Mouse (Mus musculus) activated CD4-positive, CD25-positive, alpha-beta regulatory T cell, adult 4 months (primary cell): ENCODE results near the gene Nfkbid. TPM values are rescaled to one million over a fixed set of nuclear protein-coding genes. Genes with fewer than 3 reads are reported as not detected.
A peak's percentile ranks its signal among the peaks of the same experiment; 100 is the strongest.

Experiments used
- ATAC-seq: one replicate; pipeline ENCODE4 v1.8.0; 2017
- polyA plus RNA-seq, 2 experiments: library from polyadenylated mRNA; unstranded; fragments of 100-300 nt; shearing (Covaris generic); gene quantifications; one replicate each; pipeline ENCODE4 v1.2.1; 2017

Gene Nfkbid
- polyA plus RNA-seq, 2 experiments from 2014 or later, result 36.5 to 41.2 TPM

DNA sequence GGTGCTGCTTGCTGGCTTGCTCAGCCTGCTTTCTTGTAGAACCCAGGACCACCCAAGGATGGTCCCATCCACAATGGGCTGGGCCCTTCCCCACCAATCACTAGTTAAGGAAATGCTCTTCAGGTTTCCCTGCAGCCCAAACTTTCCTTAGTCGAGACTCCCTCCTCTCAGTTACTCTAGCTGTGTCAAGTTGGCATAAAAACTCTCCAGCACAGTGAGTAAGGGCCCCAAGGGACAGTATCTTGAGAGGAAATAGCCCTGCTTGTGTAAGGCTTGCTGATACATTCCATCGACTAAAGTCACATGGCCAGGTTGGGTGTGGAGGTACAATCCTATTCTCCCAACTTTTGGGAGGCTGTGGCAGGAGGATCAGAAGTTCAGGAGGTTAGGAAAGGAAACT, 8.7 kb downstream of the Nfkbid start:
- ATAC-seq, result no peak

DNA sequence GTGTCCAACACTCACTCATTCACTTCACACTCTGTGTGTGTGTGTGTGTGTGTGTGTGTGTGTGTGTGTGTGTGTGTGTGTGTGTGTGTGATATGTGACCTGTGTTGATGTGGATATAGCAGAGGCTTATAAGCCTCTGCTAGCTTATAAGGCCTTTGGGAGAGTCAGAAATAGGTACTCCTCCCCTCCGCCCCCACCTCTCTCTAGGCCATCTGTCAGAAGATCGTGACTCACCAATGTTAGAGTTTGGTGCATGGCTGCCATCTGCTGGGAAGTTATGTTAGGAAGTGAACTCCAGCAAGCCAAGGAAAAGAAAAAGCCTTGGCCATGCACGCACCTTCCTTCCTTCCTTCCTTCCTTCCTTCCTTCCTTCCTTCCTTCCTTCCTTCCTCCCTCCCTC, 10.3 kb downstream of the Nfkbid start:
- ATAC-seq, result peak; percentile 81

DNA sequence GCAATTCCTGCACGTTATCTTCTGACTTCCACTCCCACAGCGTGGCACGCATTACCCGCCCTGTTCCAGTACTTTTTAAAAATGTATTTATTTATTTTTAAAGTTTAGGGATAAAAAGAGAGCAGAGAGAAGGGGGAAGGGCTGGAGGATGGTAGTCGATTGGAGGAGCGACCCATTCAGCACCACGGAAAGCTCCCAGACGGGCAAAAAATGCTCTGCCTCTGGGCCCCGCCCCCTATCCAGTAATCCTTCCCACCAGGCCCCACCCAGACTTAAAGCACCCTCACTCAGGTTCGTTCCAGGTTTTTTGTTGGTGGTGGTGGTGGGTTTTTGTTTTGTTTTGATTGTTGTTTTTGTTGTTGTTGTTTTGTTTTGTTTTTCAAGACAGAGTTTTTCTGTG, 12.7 kb downstream of the Nfkbid start:
- no peak for ATAC-seq

DNA sequence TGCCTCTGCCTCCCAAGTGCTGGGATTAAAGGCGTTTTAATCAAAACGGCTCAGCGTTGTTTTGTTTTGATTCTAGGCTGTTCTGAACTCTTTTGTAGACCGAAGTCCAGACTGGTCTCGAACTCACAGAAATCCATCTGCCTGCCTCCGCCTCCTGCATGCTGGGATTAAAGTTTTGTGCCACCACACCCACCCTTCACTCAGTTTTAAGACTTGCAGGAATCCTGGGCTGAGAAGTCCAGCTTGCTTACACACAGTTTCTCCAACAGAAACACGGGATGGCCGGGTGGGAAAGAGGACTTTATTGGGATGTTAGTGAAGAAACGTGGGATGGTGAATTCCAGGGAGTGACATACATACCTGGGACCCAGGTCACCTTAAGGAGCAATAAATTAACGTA, 13.2 kb downstream of the Nfkbid start:
- no peak for ATAC-seq

DNA sequence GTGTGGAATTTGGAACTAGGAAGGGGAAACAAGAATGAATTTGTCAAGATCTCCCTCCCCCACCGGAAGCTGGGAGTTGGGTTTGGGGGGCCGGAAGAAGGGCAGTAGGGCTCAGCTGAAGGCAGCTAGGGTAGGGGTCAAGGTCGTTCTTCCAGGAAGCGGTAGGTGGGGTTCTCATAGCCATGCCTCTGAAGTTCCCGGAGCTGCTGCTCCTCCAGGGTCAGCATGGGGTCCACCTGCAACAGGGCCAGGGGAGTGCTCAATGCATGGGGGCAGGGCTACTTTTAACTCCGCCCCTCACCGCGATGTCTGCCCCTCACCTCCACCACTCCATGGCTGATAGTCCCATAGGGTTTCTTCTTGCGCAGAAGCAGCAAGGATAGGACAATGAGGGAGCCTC, 13.6 kb downstream of the Nfkbid start:
- no peak for ATAC-seq

DNA sequence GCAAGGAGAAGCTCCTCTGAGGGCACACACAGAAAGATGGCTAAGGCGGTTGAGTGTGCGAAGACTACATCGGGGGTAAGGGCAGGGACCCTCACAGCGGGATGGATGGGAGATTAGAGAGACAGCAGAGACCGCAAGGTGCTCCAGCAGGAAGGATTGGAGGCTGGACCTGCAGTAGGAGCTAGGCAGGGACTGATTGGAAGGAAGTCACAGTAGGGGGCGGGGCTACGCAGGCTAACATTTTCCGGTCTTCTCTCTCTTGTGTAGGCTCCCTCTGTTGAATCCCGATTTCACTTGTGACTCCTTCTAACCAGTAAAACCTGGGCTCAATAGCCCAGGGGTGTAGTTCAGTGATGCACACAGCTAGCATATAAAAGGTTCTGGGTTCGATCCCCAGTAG, 15.3 kb downstream of the Nfkbid start:
- peak; percentile 32 for ATAC-seq

DNA sequence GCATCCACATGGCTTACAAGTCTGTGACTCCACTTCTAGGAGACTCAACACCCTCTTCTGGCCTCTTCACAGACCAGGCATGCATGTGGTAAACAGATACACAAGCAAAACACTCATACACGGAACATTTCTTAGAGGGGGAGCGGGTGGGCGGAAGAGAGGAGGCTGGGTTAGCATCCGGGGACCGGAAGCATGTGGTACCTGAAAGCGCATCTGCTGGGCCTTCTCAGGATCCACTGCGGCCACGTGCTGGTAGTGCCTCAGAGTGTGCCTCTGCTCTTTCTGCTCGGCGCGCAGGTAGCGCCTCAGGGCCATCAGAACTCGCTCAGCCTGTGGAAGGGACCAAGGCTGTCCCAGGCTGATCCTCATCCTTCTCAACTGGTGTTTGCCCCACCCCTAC, 18.2 kb downstream of the Nfkbid start:
- ATAC-seq, result peak; percentile 41

DNA sequence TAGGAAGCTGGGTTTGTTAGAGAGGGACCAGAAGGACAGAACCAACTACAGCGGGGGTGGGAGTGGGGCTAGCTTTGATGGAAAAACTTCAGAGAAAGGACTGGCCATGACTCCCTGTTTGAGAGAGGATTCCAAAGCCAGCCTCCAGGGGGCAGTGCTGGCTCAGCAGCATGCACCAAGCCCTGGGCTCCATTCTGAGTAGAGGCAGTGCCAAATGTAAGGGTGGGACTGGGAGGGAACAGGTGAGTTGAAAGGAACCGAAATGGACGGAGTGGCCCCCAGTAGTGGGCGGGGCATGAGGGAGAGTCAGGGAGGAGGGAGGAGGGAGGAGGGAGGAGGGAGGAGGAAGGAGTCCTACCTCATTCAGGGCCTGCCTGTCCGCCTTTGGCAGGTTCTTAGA, 19.2 kb downstream of the Nfkbid start:
- ATAC-seq, result peak; percentile 33

DNA sequence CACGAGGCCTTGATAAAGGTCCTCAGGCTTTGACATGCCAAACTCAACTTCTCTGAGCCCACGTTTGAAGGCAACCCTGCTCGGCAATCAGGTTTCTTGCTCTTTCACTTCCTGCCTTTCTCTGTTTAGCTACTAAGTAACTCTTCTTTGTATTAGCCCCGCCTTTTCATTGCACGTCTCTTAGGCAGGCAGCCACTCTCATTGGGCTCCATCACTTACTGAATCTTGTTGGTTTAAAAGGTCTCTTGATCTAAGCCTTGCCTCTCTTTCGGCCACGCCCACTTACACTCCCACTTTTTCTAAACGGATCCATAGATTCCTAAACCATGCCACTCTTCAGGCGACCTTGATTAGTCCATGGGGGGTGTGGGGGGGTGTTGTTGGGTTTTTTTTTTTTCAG, 22.2 kb downstream of the Nfkbid start:
- ATAC-seq, result peak; percentile 44

DNA sequence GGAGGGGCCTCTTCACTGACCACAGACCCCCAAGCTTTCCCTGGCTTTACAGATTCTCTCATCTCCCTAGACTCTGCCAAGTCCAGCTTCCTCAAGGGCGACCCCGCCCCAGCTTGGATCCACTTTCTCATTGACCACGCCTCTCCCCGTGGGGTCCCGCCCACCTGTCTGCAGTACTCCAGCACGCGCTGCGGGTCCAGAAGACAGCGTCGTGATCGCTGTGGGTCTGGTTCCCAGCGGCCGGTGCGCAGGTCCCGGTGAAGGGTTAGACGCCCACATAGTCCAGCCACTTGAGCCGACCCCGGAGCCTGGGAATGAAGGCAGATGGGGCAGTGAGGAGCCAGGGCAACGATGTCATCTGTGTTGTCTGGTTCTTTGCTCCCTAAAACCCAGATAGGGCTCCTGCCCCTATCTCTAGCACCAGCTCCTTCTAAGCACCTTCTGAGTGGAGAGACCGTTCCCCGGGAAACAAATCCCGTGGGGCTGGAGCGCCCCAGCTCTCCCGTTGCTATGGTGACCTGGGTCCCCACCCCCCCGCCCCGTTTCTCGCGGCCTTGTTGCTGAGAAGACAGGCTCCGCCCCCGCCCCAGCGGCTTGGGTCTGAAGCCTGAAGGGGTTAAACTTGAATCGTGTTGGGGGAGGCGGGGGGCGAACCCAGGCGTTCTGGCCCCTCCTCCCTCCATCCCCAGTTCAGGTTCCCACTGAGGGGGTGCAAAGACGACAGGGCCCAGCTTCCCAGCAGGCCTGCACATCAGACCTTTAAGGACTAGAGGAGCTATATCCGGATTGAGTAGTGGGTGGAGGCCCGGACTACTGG, 22.8 kb downstream of the Nfkbid start:
- no peak for ATAC-seq

DNA sequence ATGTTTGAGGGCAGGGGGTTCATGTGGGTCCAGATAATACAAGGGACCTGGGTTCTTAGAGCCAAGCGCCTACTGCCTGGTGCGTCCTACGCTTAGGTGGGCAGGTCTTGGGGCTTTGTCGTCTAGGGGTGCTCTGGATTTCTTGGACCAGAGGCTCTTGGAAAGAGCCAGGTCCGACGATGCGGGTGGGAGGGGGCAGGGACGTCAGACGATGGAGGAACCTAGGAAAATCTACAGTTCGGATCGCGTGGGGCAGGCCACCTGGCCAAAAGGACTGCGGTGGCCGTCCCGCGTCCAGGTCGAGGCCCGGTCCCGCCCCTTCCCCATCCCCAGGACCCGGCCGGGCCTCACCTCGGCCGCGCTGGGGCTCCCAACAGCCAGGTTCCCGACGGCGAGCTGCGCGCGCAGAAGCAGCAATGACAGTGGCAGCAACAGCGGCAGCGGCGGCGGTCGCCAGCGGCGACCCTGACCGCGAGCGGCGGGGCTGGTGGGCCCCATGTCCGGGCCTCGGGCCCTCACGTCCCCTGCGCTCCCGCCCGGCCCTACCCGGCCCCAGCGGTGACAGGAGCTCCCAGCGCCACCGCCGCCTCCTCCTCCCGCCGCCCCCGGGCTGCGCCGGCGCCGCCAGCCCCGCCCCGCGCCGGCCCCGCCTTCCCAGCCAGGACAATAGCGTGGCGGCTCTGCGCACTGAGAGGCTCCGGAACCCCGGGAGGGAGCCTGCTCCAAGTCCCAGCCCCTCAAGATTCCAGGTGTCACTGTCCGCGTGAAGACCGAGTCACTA, 23.6 kb downstream of the Nfkbid start, which contains the start of gene Aplp1:
TSS of gene Aplp1 (minus strand) at position 565 of the 781 bp plus-strand sequence.
- ATAC-seq, result peak; percentile 55

DNA sequence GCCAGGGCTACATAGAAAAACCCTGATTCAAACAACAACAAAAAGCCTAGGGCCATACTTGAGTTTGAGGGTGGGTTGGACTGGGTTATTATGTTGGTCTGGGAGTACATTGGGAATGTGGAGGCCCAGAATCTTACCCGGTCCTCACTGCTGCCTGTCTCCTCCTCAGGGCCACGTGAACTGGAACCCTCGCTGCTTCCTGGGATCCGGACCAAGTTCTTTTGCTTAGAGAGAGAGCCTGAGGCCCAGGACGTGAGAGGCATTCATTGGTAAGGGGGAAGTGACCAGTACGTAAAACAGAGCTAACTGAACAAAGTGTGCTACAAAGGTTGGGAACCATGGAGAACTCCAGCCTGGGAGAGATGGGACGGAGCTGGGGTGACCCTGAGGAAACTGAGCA, 28.7 kb downstream of the Nfkbid start:
- no peak for ATAC-seq

DNA sequence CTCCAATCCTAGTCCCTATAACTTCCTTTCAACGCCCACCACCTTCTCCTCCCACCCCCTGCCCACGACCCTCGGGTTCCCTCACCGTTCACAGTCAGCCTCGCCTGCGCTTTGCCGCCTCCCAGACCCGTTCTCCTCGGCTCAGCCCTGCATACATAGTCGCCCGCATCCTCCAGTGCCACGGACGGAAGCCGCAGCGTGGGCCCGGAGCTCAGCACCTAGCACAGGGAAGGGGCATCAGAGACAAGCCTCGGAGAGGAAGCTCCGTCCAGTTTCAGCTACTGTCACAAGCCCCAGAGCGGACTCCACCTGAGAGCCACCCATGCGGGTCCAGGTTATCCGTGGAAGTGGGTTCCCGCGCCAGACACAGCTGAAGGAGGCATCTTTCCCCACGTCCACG, 31.8 kb downstream of the Nfkbid start:
- no peak for ATAC-seq

DNA sequence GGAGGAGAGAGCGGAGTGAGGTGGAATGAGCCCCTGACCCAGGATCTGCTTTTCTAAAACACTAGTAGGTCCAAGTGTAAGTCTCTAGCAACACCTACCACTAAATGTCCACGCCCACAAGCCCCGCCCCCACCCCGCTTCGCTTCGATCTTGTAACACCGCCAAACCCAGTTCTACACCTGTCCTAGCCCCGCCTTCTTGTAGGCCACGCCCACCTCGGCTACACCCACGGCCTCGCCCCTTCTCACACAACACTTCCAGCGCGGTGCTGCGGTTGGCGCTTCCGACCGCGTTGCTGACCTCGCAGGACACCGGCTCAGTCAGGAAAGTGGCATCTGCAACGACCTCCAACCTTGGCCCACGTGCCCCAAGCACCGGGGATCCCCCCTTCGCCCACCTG, 32.2 kb downstream of the Nfkbid start:
- ATAC-seq, result peak; percentile 66

DNA sequence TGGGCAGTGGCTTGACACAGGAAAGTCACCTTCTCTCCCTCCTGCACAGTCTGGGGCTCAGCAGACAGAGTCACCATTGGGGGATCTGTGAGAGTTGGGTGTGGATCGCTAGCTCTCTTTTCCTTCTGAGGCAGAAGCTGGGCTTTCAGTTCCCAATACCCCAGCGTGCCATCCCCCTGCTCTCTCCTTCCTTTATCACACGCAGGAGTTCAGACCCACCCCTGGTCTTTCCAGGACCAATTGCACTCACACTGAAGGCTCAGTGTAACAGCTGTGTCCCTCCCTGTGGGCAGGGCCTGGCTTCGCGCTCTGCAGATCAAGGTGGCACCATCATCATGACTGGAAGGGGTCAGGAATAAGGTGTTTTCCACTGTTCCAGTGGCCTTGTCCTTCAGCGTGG, 32.7 kb downstream of the Nfkbid start:
- ATAC-seq, result no peak

DNA sequence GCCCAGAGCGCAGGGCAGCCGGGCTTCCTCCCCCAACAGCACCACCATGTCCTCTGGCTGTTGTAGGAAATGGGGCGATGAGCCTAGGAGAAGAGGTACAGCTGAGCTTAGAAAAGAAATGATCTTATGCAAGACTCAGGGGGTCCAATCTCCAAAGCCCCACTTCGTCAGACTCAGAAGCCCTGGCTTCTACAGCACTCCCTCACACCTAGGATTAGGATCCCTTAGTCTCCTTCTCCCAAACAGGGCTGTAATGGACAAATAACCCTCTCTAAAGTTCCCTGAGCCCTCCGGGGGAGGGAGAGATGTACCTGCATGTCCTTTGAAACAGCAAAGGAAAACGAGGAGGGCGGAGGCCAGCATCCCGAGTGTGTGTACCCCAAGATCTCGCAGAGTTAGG, 35.0 kb downstream of the Nfkbid start:
- no peak for ATAC-seq

DNA sequence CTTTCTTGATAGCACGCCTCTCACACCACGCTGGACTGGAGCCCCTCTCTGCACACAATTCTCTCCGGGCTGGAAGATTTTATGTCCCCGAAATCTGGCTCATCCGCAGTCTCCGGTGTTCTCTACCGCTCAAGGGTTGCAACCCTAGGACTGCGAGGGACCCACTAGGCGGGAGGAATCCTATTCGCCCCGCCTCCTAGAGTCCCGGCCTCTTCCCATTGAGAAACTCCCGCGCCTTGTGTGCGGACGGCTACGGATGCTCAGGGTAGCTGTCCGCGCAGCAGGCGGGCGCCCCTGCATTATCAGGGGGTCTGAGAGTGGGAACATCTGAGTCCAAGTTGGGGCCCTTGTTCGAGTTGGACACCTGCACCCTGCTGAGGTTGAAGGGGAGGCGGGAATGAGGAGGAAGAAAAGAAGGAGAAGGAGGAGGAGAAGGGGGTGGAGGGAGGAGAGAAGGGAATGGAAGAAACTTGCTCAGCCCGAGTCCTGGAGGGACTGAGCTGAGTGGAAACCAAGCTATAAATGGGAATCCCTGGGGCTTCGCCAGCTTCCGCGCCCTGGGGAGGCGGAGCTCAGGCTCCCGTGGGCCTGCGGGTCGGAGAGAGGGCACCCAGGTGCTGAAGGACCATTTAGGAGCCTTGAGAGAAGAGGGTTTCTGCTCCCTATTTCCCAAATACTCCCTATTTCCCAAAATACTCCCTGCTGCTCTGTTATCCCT, 35.5 kb downstream of the Nfkbid start:
- ATAC-seq, result no peak

DNA sequence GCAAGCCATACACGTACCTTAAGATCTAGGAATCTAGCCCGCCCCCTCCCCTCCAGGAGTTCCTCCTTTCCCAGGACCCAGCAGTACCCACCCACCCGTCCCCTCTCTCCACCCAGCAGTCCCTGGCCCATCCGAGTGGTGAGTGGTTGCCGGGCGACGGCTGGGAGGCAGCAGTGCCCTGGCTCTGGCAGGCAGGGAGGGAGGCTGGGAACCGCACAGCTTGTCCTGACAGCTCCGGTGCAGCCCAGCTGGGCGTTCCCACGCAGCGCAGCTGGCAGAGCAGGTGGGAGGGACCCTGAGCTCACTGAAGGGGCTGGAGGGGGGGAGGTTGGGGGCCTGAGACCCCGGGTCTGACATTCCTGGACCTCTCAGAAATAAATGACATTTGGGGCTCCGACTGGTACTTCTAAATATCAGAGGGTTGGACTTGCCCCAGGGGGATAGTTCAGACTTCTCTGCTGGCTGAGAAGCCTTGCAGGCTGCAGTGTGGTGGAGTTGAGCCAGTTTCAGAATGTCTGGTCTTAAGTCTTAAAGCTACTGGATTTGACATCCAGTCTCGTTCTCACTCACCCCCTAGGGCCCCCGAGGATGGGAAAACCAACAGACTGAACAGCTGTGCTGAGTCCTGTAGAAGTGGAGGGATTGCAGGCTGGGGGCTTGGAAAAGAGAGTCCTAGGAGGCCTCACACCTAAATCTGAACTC, 36.2 kb downstream of the Nfkbid start, which contains the start of the genes Kirrel2 and Nphs1:
TSS of gene Kirrel2 (minus strand) at position 62 of the 702 bp plus-strand sequence.
TSS of gene Nphs1 (plus strand) at position 687 of the 702 bp plus-strand sequence.
- no peak for ATAC-seq

DNA sequence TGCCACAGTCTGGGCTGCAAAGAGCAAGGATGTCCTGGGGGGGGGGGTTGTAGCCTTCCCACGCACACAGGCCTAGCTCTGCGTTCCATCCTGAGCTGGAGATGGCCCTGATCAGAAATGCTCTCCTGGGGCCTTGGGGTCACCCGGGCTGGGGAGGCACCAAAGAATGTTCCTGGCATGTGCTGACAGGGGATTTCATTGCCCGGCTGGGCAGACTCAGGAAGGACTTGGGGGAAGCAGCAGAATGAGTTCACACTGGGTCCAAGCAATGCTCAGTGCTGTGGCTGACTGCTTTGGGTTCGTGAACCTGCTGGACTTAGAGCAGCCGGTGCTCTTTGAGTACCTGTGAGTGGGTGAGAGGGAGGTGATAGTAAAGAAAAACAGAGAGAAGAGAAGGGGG, 38.0 kb downstream of the Nfkbid start:
- ATAC-seq, result no peak

DNA sequence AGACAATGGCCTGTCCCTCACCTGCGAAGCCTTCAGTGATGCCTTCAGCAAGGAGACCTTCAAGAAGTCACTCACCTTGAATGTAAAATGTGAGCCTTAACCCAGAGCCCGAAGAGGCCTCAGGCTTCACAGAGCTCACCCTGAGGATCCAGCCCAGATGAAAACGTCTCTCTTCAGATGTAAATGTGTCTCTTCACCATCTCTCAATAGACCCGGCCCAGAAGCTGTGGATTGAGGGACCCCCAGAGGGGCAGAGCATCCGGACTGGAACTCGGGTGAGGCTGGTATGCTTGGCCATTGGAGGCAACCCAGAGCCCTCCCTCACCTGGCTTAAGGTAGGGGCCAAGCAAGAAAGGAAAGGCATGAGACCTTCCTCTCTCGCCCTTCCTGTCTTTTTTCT, 42.0 kb downstream of the Nfkbid start:
- no peak for ATAC-seq

DNA sequence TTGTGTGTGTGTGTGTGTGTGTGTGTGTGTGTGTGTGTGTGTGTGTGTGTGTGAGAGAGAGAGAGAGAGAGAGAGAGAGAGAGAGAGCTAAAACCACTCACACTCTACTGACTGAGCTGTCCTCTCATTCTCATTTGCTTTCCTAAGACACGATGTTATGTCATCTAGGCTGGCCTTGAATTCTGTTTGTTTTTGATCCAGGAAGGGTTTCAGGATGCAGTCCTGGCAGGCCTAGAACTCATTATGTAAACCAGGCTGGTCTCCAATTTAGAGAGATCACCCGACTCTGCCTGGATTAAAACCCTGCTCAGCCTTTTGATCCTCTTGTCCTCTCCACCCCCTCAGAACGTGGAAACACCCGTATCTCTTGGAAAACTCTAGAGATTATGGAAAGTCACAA, 42.5 kb downstream of the Nfkbid start:
- no peak for ATAC-seq

DNA sequence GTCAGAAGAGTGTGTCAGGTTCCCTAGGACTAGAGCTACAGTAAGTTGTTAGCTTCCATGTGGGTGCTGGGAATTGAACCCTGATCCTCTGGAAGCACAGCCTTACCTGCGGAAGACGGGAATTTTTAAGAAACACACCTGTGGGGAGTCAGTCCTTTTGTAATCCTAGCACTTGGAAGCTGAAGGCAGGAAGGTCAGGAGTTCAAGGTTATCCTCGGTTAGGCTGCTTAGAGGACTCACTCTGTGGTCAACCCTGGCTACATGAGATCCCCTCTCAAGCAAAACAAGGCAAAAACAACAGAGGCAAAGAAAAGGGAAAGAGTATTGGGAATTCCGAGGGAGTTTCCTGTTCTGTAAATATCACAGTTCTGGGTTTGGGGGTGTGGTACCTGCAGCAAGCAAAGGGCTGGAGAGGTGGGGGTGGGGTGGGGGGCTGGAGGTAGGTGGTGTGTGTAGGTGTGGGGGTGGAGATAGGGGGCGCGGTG, 43.3 kb downstream of the Nfkbid start:
- no peak for ATAC-seq
